Mouse (Mus musculus) heart, embryonic 16.5 days (tissue): ENCODE results near the gene Ube2o. TPM values are rescaled to one million over a fixed set of nuclear protein-coding genes. Genes with fewer than 3 reads are reported as not detected.

Experiments
- ATAC-seq: fragments of 200-750 bp; cut with Nextera tagmentation; replicated peaks from 2 replicates; pipeline ENCODE4 v1.8.0; 2017; ENCODE audit warnings: moderate number of reproducible peaks; ENCODE audit not compliant: insufficient read depth, low FRiP score; ENCODE audit errors: extremely low read depth
- H3K27ac ChIP-seq: fragments of 300-500 bp; sonication (generic); 2 replicates; pipeline ENCODE4 v1.5.1; 2014; ENCODE audit warnings: mild to moderate bottlenecking, low read length, control low read depth, moderate library complexity
- H3K27me3 ChIP-seq: fragments of 300-500 bp; sonication (generic); 2 replicates; pipeline ENCODE4 v1.6.1; 2014; ENCODE audit warnings: low read length, mixed read lengths; ENCODE audit not compliant: control insufficient read depth, insufficient read depth
- H3K36me3 ChIP-seq: fragments of 300-500 bp; sonication (generic); 2 replicates; pipeline ENCODE4 v1.6.1; 2014; ENCODE audit not compliant: control insufficient read depth, insufficient read depth
- H3K4me1 ChIP-seq: fragments of 300-500 bp; sonication (generic); 2 replicates; pipeline ENCODE4 v1.6.1; 2014; ENCODE audit warnings: low read length, mixed read lengths; ENCODE audit not compliant: control insufficient read depth, insufficient read depth
- H3K4me2 ChIP-seq: fragments of 300-500 bp; sonication (generic); 2 replicates; pipeline ENCODE4 v1.6.1; 2014; ENCODE audit warnings: low read depth, mild to moderate bottlenecking, control low read depth, low read length
- H3K4me3 ChIP-seq: fragments of 300-500 bp; sonication (generic); 2 replicates; pipeline ENCODE4 v1.5.1; 2014; ENCODE audit warnings: mild to moderate bottlenecking, control low read depth, low read length
- H3K9ac ChIP-seq: fragments of 300-500 bp; sonication (generic); 2 replicates; pipeline ENCODE4 v1.6.1; 2014; ENCODE audit warnings: low read length, control low read depth
- H3K9me3 ChIP-seq: fragments of 300-500 bp; sonication (generic); replicated peaks from 2 replicates; pipeline ENCODE4 v1.6.1; 2016; ENCODE audit warnings: low read length; ENCODE audit not compliant: control insufficient read depth
- WGBS: fragments of 180-500 bp; shearing (Covaris S2); extraction: QIAGEN DNeasy Blood & Tissue Kit; methylation state at CpG from one replicate; pipeline ENCODE4 v1.1.7; 2014; 5-methylcytosine and 5-hydroxymethylcytosine counted together
- polyA plus RNA-seq: library from polyadenylated mRNA; unstranded; fragments of >200 nt; fragmentation: Nextera tagmentation; extraction: Ambion mirVana; gene quantifications from 2 replicates; pipeline ENCODE4 v1.2.1, GENCODE M21; 2015

The Ube2o gene
- polyA plus RNA-seq, 1 experiment from 2014 or later, result 5.5 TPM

- Histone ChIP-seq H3K27ac (no peak overlapping the region), H3K36me3 (peaks cover 17% of the 10 kb centered on the region)
- WGBS, result 91% methylated on average over 12 of the region's 12 CpGs
Measured at GRCm38 (mm10) chr11:116604097-116604496, 22.9 kb upstream of the Ube2o start.

GRCm38 (mm10) chr11:116603339-116603738 lies 22.1 kb upstream of the Ube2o start:
- Histone ChIP-seq H3K4me1 (no peaks in the 10 kb centered on the region), H3K4me3 (no peak overlapping the region), H3K36me3 (peaks cover 24% of the 10 kb centered on the region), H3K27ac (no peak overlapping the region), H3K4me2 (no peak overlapping the region), H3K27me3 (no peaks in the 10 kb centered on the region), H3K9ac (no peak overlapping the region), H3K9me3 (no peaks in the 10 kb centered on the region)
- ATAC-seq, result no peak
- 80% methylated on average over 10 of the region's 10 CpGs for WGBS

More at GRCm38 (mm10) chr11:116604097-116604496, 22.9 kb upstream of the Ube2o start:
- no peaks in the 10 kb centered on the region for H3K9me3 ChIP-seq
- ATAC-seq, result no peak
- H3K27me3 ChIP-seq, result no peaks in the 10 kb centered on the region
- H3K4me1 ChIP-seq, result no peaks in the 10 kb centered on the region
- H3K4me3 ChIP-seq, result no peak overlapping the region
- no peak overlapping the region for H3K4me2 ChIP-seq
- H3K9ac ChIP-seq, result no peak overlapping the region

GRCm38 (mm10) chr11:116602043-116602442 lies 20.8 kb upstream of the Ube2o start:
- H3K4me3 ChIP-seq, result no peak overlapping the region
- H3K9me3 ChIP-seq, result no peaks in the 10 kb centered on the region
- no peaks in the 10 kb centered on the region for H3K27me3 ChIP-seq
- 92% methylated on average over 8 of the region's 8 CpGs for WGBS
- no peak overlapping the region for H3K27ac ChIP-seq
- H3K36me3 ChIP-seq, result peaks cover 25% of the 10 kb centered on the region
- no peak overlapping the region for H3K9ac ChIP-seq
- no peak overlapping the region for H3K4me2 ChIP-seq
- ATAC-seq, result no peak
- H3K4me1 ChIP-seq, result no peaks in the 10 kb centered on the region

- H3K4me2 ChIP-seq, result no peak overlapping the region
- no peaks in the 10 kb centered on the region for H3K4me1 ChIP-seq
- H3K27ac ChIP-seq, result no peak overlapping the region
- H3K27me3 ChIP-seq, result no peaks in the 10 kb centered on the region
- no peak overlapping the region for H3K9ac ChIP-seq
- peaks cover 21% of the 10 kb centered on the region for H3K36me3 ChIP-seq
- 92% methylated on average over 8 of the region's 8 CpGs for WGBS
- ATAC-seq, result no peak
- H3K4me3 ChIP-seq, result no peak overlapping the region
- H3K9me3 ChIP-seq, result no peaks in the 10 kb centered on the region
Measured at GRCm38 (mm10) chr11:116601166-116601565, 19.9 kb upstream of the Ube2o start.

GRCm38 (mm10) chr11:116599230-116599629 lies 18.0 kb upstream of the Ube2o start:
- H3K27ac ChIP-seq, result no peak overlapping the region
- 85% methylated on average over 15 of the region's 15 CpGs for WGBS
- H3K4me2 ChIP-seq, result no peak overlapping the region
- H3K9ac ChIP-seq, result no peak overlapping the region
- ATAC-seq, result no peak
- no peaks in the 10 kb centered on the region for H3K9me3 ChIP-seq
- H3K4me3 ChIP-seq, result no peak overlapping the region
- no peaks in the 10 kb centered on the region for H3K4me1 ChIP-seq
- peaks cover 19% of the 10 kb centered on the region for H3K36me3 ChIP-seq
- H3K27me3 ChIP-seq, result no peaks in the 10 kb centered on the region

- Histone ChIP-seq H3K9ac (no peak overlapping the region), H3K4me3 (no peak overlapping the region), H3K9me3 (no peaks in the 10 kb centered on the region), H3K27ac (no peak overlapping the region), H3K27me3 (no peaks in the 10 kb centered on the region), H3K4me2 (no peak overlapping the region), H3K4me1 (no peaks in the 10 kb centered on the region), H3K36me3 (peaks cover 13% of the 10 kb centered on the region)
- 83% methylated on average over 8 of the region's 8 CpGs for WGBS
- no peak for ATAC-seq
Measured at GRCm38 (mm10) chr11:116598193-116598592, 16.9 kb upstream of the Ube2o start.

GRCm38 (mm10) chr11:116596766-116597165 lies 15.5 kb upstream of the Ube2o start:
- peaks cover 10% of the 10 kb centered on the region for H3K36me3 ChIP-seq
- H3K27me3 ChIP-seq, result no peaks in the 10 kb centered on the region
- no peak overlapping the region for H3K4me2 ChIP-seq
- H3K4me1 ChIP-seq, result no peaks in the 10 kb centered on the region
- H3K9ac ChIP-seq, result no peak overlapping the region
- 84% methylated on average over 19 of the region's 19 CpGs for WGBS
- no peak overlapping the region for H3K27ac ChIP-seq
- ATAC-seq, result no peak
- no peaks in the 10 kb centered on the region for H3K9me3 ChIP-seq
- no peak overlapping the region for H3K4me3 ChIP-seq

GRCm38 (mm10) chr11:116593345-116593744 lies 12.1 kb upstream of the Ube2o start:
- ATAC-seq, result no peak
- no peaks in the 10 kb centered on the region for H3K27me3 ChIP-seq
- 81% methylated on average over 4 of the region's 4 CpGs for WGBS

GRCm38 (mm10) chr11:116592428-116592827 lies 11.2 kb upstream of the Ube2o start:
- Histone ChIP-seq H3K36me3 (no peaks in the 10 kb centered on the region), H3K27ac (no peak overlapping the region), H3K9ac (no peak overlapping the region), H3K4me1 (peaks cover 4% of the 10 kb centered on the region; the same call in 1 of the 2 replicates), H3K27me3 (0 out of 2 replicates have a peak, but pooled peaks cover 1% of the 10 kb centered on the region), H3K4me3 (no peak overlapping the region), H3K4me2 (no peak overlapping the region), H3K9me3 (no peaks in the 10 kb centered on the region)
- ATAC-seq, result peak; percentile 73

More at GRCm38 (mm10) chr11:116593345-116593744, 12.1 kb upstream of the Ube2o start:
- H3K9ac ChIP-seq, result no peak overlapping the region
- peaks cover 4% of the 10 kb centered on the region; the same call in 1 of the 2 replicates for H3K4me1 ChIP-seq
- no peak overlapping the region for H3K4me3 ChIP-seq
- peaks cover 2% of the 10 kb centered on the region; the same call in 1 of the 2 replicates for H3K36me3 ChIP-seq
- no peaks in the 10 kb centered on the region for H3K9me3 ChIP-seq
- no peak overlapping the region for H3K4me2 ChIP-seq
- no peak overlapping the region for H3K27ac ChIP-seq
